Mouse (Mus musculus) ES-CJ7 (cell line): ENCODE data around the gene Bmf.

Experiments
- DNase-seq: peaks from one replicate; pipeline ENCODE4 v3.0.0; 2011; ENCODE audit warnings: low read depth, low spot score

Gene Bmf

GRCm38 (mm10) chr2:118545242-118546103, 4.0 kb downstream of the Bmf start:
- DNase-seq = peak; percentile 82

- peak; percentile 62 for DNase-seq
Measured at GRCm38 (mm10) chr2:118543893-118544799, 5.3 kb downstream of the Bmf start.

GRCm38 (mm10) chr2:118542971-118543573, 6.4 kb downstream of the Bmf start:
- DNase-seq = peak; percentile 30

GRCm38 (mm10) chr2:118541716-118542115, 7.8 kb downstream of the Bmf start:
- DNase-seq = no peak

- no peak for DNase-seq
Measured at GRCm38 (mm10) chr2:118540691-118541117, 8.8 kb downstream of the Bmf start.

GRCm38 (mm10) chr2:118539881-118540516, 9.5 kb downstream of the Bmf start:
- DNase-seq = no peak

- no peak for DNase-seq
Measured at GRCm38 (mm10) chr2:118539040-118539439, 10.4 kb downstream of the Bmf start.

- DNase-seq = peak; percentile 57
Measured at GRCm38 (mm10) chr2:118537226-118537625, 12.3 kb downstream of the Bmf start.

- no peak for DNase-seq
Measured at GRCm38 (mm10) chr2:118536553-118536952, 12.9 kb downstream of the Bmf start.

GRCm38 (mm10) chr2:118536111-118536510, 13.4 kb downstream of the Bmf start:
- DNase-seq = no peak

GRCm38 (mm10) chr2:118533969-118534368, 15.5 kb downstream of the Bmf start:
- no peak for DNase-seq

- DNase-seq = no peak
Measured at GRCm38 (mm10) chr2:118532855-118533675, 16.4 kb downstream of the Bmf start.

- DNase-seq = no peak
Measured at GRCm38 (mm10) chr2:118532401-118532800, 17.1 kb downstream of the Bmf start.

GRCm38 (mm10) chr2:118529466-118530181, 19.9 kb downstream of the Bmf start:
- DNase-seq = no peak

GRCm38 (mm10) chr2:118526545-118526944, 22.9 kb downstream of the Bmf start:
- no peak for DNase-seq

GRCm38 (mm10) chr2:118524811-118525210, 24.7 kb downstream of the Bmf start:
- no peak for DNase-seq

GRCm38 (mm10) chr2:118523163-118523730, 26.2 kb downstream of the Bmf start:
- no peak for DNase-seq

GRCm38 (mm10) chr2:118522265-118522664, 27.2 kb downstream of the Bmf start:
- DNase-seq = no peak
